Mouse (Mus musculus): ENCODE measurements at regions not wholly inside any gene's neighbourhood (a gene's known extent, or its start where the extent isn't known, plus 50 kb on each side); places are given as distances from the start of the nearest gene placed in this dataset.

- Histone ChIP-seq H3K9me3 (no peaks in the 10 kb centered on the region), H3K27me3 (replicated peaks) (no peaks in the 10 kb centered on the region), H3K4me2 (replicated peaks) (no peak overlapping the region; the same call in 1 of the 2 replicates), H3K36me3 (no peaks in the 10 kb centered on the region), H3K27ac (no peak overlapping the region), H3K9ac (no peak overlapping the region), H3K4me1 (peaks cover 9% of the 10 kb centered on the region), H3K4me3 (no peak overlapping the region)
- WGBS, result 12% methylated on average over 2 of the region's 2 CpGs
- peak; percentile 31; the same call in 1 of the 2 replicates for ATAC-seq (ENCODE audit: low FRiP score, low read depth)
These were observed 50.3 kb downstream of the Anapc15-ps start for GRCm38 (mm10) chr10:95622879-95623517.

- H3K27ac ChIP-seq, result no peak overlapping the region
- WGBS, result 89% methylated on average over 3 of the region's 3 CpGs
- peaks cover 9% of the 10 kb centered on the region for H3K4me1 ChIP-seq
- no peak overlapping the region for H3K9ac ChIP-seq
- H3K9me3 ChIP-seq, result no peaks in the 10 kb centered on the region
- no peak overlapping the region for H3K4me3 ChIP-seq
- H3K4me2 ChIP-seq (replicated peaks), result no peak overlapping the region
- H3K36me3 ChIP-seq, result no peaks in the 10 kb centered on the region
- no peaks in the 10 kb centered on the region for H3K27me3 ChIP-seq (replicated peaks)
- ATAC-seq (ENCODE audit: low FRiP score, low read depth), result no peak
These were observed 52.5 kb downstream of the Anapc15-ps start for GRCm38 (mm10) chr10:95620796-95621195.

- Histone ChIP-seq H3K4me2 (replicated peaks) (peak overlapping the region; percentile 36), H3K27ac (no peak overlapping the region), H3K9ac (no peak overlapping the region), H3K4me1 (peaks cover 9% of the 10 kb centered on the region), H3K27me3 (replicated peaks) (no peaks in the 10 kb centered on the region), H3K4me3 (no peak overlapping the region), H3K36me3 (no peaks in the 10 kb centered on the region), H3K9me3 (no peaks in the 10 kb centered on the region)
- ATAC-seq (ENCODE audit: low FRiP score, low read depth), result peak; percentile 82
- WGBS, result 13% methylated on average over 10 of the region's 10 CpGs
These were observed 53.6 kb downstream of the Anapc15-ps start for GRCm38 (mm10) chr10:95619601-95620000.

GRCm38 (mm10) chr10:95618451-95619079 is 54.6 kb upstream of the Nudt4 start:
- WGBS, result 51% methylated on average over 9 of the region's 9 CpGs
- Histone ChIP-seq H3K9ac (no peak overlapping the region), H3K4me3 (no peak overlapping the region), H3K4me2 (replicated peaks) (no peak overlapping the region), H3K9me3 (no peaks in the 10 kb centered on the region), H3K4me1 (peaks cover 9% of the 10 kb centered on the region), H3K27me3 (replicated peaks) (no peaks in the 10 kb centered on the region), H3K27ac (no peak overlapping the region), H3K36me3 (no peaks in the 10 kb centered on the region)
- 0 out of 2 replicates have a peak, but pooled peaks have one; percentile 8 for ATAC-seq (ENCODE audit: low FRiP score, low read depth)

GRCm38 (mm10) chr10:95616821-95617220 is 52.9 kb upstream of the Nudt4 start:
- Histone ChIP-seq H3K36me3 (no peaks in the 10 kb centered on the region), H3K27ac (no peak overlapping the region)
- ATAC-seq (ENCODE audit: low FRiP score, low read depth), result no peak

GRCm38 (mm10) chr10:95615849-95616650 is 52.1 kb upstream of the Nudt4 start:
- H3K27ac ChIP-seq, result no peak overlapping the region
- no peaks in the 10 kb centered on the region for H3K9me3 ChIP-seq
- no peak overlapping the region for H3K4me2 ChIP-seq (replicated peaks)
- H3K36me3 ChIP-seq, result no peaks in the 10 kb centered on the region
- 78% methylated on average over 25 of the region's 25 CpGs for WGBS
- peaks cover 13% of the 10 kb centered on the region for H3K4me1 ChIP-seq
- no peak overlapping the region for H3K4me3 ChIP-seq
- ATAC-seq (ENCODE audit: low FRiP score, low read depth), result no peak
- H3K27me3 ChIP-seq (replicated peaks), result no peaks in the 10 kb centered on the region
- no peak overlapping the region for H3K9ac ChIP-seq

More at GRCm38 (mm10) chr10:95616821-95617220, 52.9 kb upstream of the Nudt4 start:
- H3K27me3 ChIP-seq (replicated peaks), result no peaks in the 10 kb centered on the region
- no peak overlapping the region for H3K4me3 ChIP-seq
- H3K9me3 ChIP-seq, result no peaks in the 10 kb centered on the region
- H3K9ac ChIP-seq, result no peak overlapping the region
- WGBS, result 82% methylated on average over 5 of the region's 5 CpGs
- peaks cover 9% of the 10 kb centered on the region for H3K4me1 ChIP-seq
- no peak overlapping the region for H3K4me2 ChIP-seq (replicated peaks)
